Mouse (Mus musculus): ENCODE measurements around the gene Mphosph9.
"Not testable (repeated sequence)": the region's sequence is repeated elsewhere in the genome, so short reads cannot be mapped to it uniquely, and the experiment has no call there.

Mphosph9 gene

DNA sequence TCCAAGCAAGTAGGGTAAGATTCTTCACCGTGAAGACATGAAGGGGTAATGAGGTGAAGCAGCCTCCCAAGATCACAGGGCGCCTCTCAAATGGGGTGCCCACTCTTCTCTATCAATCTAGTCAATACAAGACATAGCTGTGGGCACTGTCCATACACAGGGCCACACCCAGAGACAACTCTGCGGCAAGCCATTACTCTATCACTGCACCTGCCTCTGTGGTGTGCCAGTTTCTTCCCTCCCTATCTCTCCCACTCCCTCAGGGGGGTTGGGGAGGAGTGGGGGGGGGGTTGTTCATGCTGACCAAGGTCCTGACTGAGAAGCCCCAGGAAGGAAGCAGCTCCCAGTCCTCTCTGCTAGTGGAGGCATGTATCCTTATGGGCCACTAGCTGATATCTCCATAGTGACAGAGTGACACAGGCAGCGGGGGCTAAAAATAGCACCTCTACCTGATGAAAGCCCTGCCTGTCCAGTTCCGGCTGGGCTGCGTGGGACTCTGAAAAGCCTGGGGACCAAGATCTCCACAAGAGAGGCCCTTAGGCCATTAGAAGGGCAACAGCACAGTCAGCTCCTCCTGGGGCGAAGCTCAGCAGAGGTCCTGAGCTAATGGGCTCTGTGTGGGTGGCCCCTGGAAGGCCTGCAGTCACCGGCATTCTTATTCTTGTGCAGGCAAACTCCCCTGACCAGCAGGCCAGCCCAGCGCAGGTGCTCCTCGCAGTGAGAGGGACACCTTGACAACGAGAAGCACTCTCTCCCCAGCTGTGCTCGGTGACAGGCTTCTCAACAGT is 93.7 kb downstream of the Mphosph9 start:
- DNase-seq = no peak

DNA sequence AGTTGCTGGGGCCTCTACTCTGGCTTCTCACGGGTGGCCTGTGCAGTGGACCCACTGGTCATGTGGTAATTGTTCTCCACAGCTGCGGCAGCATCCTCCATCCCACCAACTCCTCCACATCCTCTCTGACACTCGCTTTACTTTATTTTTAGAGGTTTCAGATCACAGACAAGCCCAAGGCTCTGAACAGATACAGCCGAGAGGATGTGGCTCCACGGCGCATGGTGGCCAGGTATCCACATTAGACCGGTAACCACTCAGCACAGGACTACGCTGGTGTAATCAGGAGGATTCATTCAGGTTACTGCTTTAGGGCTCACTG is 94.7 kb downstream of the Mphosph9 start:
- no peak for DNase-seq

DNA sequence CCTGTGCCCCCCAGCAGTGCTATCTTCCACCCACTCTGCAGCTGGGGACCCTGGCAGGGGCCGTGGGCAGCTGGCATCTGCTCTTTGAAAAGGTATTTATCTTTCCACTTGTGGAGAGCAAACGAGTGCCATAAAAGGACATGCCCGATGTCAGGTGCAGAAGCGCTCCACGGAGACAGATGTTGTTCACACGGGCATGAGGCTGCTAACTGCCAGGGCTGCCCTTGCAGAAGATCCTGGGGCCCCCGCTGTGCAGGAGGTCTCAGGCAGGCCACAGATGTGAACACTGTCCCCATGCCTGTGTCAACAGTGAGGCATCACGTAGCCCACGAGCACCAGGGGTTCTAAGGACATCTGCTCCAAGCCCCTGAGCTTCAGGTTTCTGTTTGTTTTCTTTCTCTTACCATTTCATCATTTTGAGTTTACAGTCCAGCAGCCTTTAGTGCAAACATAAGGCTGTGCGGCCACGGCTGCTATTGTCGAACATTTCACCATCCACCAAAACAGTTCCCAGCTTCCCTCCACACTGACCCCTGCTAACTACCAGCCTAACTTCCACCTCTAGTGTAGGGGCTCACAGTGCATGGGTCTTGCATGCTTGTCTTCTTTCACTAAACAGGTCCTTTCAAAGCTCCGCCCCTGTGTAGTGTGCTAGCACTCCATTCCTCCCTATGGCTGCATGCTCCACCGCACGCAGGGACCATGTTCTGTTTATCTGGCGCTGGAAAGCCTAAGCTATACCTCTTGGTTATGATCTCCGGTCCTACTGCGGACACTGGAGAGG is 95.2 kb downstream of the Mphosph9 start:
- no peak for DNase-seq

DNA sequence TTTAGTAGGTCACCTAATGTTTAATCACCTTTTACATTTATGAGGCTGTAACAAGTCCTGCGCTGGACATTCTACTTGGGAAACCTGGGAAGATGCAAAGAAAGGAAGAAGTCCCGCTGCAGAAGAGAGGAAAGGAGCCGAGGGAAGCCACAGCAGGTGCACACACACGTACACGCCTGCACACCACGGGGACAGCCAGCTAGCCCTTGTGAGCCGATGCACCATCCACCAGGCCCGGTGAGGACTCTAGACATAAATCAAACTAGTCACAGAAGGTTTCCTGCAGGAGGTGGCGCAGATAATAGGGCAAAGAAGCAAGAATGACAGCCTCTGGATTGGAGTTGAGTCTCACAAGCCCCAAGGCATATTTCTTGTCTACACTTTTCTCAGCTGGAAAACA is 97.3 kb downstream of the Mphosph9 start:
- no peak for DNase-seq

DNA sequence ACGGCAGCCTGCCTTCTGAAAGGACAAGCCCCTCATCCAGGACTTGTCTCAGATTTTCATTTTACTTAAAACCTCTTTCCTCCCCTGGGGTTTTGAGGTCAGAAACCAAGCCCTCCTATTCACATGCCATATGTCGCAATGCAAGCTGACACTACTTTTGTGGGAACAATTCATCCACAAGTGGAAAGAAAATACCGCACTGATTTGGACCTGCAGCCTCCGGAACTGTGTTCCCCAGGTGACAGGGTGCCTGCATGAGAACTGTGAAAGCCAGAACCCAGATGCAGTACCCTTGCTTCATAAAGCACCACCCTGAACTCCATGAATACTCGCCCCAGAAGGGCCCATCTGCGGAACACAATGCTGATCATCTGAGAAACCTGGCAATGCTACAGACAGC is 100.6 kb downstream of the Mphosph9 start:
- DNase-seq = no peak

DNA sequence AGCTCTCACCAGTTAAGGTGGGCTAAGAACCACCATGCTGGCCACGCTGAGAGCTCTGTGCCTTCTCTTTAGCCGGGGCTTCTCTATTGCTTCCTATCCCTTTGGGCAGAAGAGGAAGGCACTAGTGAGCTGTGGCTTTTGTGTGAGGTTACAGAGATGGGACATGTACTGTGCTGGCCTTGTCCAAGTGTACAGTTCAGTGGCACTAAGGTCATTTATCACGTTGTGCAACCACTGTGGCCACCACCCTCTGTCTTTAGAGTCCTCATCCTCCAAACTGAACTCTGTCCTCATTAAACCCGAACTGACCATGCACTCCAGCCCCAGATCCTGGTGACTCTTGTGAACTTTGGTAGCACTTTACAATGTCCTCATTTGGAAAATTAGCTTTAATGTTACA is 101.3 kb downstream of the Mphosph9 start:
- DNase-seq = peak; percentile 90

DNA sequence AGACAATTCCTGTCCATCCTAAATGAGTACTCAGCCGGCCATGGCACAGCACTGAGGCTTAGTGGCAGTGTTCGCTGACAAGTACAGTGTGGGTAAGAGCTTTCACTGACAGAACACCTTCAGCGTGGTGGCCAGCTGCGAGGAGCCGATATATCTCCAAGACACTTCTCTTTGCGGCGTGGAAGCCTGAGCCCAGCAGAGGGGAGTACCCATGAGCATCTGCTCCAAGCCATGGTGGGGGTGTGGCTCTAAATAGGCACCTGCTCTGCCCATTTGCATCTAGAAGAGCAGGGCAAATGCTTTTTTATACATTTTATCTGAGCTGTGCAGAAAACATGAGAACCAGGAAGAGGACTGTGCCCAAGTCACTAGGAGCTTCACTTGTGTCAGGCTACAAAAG is 101.9 kb downstream of the Mphosph9 start:
- DNase-seq = no peak

DNA sequence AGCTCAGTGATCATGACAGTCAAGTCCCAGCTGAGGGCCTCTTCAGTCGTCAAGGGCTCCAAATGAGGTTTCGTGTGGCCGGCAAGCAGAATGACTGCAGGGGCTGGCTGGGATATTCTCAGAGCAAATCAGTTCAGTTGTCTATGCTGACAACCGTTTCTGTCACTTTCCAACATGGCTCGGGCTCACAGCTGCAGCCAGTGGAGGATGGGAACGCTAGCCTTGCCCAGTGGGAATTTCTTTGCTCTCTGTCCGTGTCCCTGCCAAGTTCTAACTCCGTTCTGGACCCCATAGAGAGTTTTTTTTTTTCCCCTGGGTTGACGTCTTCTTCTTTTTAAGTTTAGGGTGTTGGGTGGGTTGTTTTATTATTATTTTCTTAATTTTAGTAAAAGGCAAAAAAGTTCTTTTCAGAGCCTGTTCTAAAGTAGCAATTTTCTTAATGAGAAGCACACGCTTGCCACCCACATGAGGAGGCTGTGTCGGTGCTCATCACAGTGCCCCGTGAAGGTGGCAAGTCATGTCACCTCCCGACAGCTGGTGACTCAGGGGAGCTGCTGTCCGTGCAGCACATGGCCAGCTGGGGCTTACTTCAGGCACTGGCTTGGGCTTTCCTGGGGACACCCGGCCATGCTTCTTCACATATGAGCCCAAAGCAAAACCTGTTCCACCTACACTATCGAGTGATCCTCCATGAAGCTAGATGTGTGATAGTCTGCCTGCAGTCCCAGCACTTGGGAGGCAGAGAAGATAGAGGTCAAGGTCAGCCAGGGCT is 103.3 kb downstream of the Mphosph9 start:
- DNase-seq = no peak

DNA sequence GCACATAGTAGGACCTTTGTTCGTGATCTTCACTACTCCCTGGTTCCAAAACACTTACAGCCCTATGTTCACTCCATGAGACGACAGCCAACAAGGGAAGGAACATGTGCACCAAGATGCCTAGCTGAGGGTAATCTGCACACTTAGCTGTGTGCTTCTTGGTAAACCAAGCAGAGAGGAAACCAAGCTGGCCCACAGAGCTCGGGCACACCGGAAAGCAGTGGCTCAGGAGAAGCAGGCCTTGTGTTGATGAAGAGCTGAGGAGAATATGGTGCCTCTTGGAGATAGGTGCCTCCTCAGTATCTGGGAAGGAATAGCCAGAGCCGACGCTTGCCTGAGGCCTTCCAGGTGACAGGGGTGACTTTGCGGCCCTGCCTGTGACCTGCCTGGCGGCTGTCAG is 104.2 kb downstream of the Mphosph9 start:
- no peak for DNase-seq

DNA sequence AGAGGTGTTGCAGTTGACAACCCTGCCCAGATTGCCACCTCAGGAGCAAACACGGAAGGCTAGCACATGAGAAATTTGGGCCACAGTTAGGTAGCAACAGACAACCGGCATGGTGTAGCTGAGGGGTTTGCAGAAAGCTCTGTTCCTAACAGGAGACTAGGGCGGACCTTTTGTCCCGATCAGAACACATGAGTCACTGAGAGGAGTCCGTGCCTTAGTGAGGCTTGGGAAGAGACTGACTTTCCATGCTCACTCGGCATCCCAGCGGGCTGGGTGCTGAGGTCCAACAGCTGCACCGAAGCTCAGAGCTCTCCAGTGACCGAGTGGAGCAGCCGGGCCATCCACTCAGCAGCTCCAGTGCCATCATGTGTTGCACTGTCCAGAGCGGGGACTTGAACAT is 105.1 kb downstream of the Mphosph9 start:
- no peak for DNase-seq

DNA sequence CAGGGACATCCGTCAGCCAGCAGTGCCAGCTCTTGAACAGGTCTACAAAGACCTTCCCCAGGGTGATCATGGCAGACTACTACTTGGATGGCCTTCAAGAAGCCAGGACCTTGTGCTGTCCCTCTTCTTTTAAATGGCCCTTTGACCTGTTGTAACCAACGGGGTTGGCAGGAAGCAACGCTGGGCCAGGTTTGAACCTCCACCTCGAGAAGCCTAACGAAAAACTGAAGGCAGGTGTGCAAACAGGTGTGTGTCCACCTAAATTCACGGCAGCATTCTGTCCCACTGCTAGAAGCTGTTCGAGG is 106.1 kb downstream of the Mphosph9 start:
- no peak for DNase-seq

DNA sequence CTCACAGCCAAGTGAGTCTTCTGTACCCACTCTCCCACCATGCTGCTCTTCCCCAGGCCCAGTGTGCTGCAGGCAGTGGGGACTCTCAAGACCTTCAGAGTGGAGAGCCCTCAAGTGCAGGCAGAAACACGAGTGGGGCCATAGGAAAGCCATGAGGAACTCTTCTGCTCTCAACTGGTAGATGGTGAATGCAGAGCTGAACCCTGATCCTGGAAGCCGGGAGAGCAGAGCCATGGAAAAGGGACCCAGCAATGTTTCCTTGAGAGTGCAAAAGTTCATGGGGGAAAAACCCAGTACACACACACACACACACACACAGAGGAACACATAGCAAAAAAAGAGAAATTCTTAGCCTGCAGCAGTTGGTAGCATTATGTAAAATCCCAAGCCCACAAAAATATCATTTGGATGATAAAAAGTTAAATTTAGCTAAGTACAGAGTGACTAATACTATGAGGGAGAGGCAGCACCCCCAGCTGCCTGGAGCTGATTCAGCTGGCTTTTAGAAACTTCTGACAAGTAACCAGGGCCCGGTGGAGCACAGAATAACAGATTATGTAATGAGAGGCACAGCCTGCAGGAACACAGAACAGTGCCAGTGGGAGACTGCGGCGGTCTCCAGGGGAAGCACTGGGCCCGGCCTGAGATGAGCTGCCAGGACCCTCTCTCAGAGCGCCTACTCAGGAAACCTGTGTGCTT is 106.6 kb downstream of the Mphosph9 start:
- DNase-seq = peak; percentile 95

DNA sequence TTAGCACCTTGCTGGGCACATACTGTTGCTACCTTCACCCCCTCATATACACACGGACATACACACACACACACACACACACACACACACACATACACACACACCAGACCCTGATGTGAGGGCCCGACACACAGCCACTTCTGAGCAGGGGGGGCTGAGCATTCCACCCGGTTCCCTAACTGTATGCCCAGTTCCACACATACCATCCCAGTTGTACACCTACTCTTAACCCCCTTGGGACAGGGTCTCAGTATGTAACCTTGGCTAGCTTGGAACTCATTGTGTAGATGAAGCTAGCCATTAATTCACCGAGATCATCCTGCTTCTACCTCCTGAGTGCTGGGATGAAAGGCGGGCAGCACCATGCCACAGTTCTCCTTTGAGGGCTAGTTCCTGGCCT is 107.2 kb downstream of the Mphosph9 start:
- no peak for DNase-seq

DNA sequence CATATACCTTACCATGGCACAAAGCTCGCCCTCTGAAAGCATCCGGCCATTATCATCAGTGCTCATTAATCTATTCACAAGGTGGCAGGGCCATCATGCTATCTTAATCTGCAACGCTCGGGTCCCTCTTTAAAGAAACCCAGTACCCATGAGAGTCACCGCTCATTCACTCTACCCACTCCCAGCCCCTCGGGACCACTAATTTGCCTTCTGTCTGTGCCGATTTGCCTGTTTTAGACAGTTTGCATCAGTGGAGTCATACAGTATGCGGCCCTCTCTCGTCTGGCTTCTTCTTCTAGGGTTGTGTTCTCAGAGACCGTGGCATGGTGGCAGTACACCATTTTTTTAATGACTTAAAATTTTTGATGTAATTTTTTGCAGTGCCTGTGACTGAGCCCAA is 108.3 kb downstream of the Mphosph9 start:
- DNase-seq = no peak

DNA sequence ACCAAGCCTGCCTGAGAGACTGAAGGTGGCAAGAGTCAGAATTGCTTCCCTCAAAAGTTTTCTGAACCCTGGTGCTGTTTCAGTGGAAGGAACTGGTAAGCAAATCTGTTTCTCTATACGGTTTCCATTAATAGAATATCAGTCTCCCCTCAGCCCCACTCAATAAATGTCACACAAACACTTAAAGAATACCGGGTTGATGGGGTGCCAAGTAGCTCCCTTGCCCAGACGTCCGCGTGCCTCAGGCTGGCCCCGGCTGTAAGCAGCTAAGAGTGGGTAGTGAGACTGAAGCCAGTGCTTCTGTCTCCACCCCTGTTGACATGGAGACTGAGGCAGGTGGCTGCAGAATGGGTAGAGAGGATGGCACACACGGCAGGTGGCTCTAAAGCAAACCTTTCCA is 108.8 kb downstream of the Mphosph9 start:
- DNase-seq = no peak

DNA sequence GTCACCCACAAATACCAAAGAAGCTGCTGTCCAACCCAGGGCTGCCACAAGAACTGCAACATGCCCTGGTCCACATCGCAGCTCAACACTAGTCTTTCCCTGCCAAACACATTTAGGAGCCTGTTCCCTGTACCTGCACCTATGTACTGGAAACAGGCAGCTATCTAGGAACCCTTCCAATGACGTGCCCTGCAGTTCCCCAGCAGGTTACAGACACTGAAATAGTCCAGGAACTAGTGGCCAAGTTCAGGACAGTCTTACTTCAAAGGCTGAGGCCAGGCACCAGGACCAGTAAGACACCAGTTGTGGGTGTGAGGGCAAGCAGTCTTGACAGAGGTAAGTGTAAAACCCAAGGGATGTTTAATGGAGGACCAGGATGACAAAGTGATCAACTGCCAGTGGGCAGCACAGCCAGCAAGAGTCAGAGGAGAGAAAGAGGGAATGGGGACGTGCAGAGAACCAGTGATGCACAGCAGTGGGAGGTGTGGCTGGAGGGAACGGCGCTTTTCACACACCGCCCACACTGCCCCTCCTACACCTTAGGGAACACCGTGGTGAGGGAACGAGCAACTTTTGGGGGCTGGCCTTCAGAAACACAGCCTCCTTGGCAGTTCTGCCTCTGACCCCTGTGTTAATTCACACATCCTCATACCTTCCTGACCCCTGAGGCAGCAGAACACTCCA is 110.1 kb downstream of the Mphosph9 start:
- no peak for DNase-seq

DNA sequence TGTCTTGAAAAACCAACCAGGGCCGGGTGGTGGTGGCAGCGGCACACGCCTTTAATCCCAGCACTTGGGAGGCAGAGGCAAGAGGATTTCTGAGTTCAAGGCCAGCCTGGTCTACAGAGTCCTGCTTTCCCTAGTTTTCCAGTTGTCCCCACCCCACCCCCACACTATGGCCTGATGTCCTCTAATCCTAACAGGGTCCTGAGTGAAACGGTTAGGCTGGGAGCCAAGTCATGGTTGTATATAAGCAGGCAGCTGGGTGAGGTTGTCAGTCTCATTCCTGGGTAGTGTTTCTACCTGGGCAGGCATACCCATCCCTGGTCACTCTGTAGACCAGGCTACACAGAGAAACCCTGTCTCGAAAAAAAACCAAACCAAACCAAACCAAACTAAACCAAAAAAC is 110.7 kb downstream of the Mphosph9 start:
- not testable (repeated sequence) for DNase-seq

DNA sequence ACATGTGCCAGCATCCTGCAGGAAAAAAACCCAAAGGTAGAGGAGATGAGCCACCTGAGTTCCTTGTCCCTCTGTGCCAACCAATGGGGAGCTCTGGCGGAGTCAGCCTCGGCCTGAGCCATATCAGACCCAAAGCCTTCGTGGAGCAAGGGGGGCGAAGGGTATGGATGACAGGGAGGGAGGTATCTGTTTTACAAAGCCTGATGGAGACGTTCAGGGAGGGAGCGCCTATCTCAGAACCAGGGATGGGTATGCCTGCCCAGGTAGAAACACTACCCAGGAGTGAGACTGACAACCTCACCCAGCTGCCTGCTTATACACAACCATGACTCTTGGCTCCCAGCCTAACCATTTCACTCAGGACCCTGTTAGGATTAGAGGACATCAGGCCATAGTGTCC is 111.4 kb downstream of the Mphosph9 start:
- DNase-seq = no peak

DNA sequence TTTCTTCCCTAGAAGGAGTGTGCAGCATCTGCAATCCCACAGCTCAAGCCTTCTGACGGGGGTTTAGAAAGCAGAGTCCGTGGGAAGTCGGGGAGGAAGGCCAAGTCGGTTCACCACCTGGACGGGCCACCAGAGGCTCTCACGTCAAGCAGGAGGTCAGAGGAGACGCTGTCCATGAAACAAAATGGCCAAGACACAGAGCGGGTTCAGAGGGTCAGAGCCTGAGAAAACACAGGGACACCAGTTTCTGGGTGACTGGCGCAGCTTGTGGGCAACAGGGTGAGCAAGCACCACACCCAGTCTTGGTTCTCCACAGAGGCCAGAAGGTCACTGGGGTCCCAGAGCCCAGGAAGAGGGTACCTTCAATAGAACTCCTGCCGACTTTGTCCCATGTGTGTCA is 112.1 kb downstream of the Mphosph9 start:
- DNase-seq = no peak

DNA sequence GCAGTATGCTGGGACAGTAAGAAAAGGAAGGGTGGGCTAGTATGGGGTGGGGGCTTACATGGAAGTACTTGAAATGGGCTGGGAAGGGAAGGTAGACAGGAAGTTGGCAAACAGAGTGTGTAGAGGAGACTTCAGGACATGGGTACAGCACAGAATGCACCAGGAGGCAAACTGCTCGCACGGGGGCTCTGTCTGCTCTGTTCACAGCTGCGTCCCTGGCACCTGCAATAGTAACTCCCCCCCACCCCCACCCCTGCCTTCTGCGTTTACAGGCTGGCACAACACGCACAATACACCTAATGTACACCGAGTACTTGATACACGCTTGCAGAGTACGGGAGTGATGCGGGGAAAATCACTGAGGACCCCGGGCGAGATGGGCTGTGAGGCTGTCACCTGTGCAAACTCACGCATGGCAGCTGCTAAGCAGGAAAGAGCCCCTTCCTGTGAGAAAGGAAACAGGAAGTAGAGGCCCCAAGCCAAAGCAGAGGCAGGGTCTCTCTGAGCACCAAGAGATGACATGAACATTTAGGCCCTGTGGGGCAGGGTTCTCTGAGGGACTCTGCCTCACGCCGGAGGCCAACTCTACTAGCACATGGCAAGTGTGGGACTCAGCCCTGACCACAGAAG is 113.1 kb downstream of the Mphosph9 start:
- no peak for DNase-seq

DNA sequence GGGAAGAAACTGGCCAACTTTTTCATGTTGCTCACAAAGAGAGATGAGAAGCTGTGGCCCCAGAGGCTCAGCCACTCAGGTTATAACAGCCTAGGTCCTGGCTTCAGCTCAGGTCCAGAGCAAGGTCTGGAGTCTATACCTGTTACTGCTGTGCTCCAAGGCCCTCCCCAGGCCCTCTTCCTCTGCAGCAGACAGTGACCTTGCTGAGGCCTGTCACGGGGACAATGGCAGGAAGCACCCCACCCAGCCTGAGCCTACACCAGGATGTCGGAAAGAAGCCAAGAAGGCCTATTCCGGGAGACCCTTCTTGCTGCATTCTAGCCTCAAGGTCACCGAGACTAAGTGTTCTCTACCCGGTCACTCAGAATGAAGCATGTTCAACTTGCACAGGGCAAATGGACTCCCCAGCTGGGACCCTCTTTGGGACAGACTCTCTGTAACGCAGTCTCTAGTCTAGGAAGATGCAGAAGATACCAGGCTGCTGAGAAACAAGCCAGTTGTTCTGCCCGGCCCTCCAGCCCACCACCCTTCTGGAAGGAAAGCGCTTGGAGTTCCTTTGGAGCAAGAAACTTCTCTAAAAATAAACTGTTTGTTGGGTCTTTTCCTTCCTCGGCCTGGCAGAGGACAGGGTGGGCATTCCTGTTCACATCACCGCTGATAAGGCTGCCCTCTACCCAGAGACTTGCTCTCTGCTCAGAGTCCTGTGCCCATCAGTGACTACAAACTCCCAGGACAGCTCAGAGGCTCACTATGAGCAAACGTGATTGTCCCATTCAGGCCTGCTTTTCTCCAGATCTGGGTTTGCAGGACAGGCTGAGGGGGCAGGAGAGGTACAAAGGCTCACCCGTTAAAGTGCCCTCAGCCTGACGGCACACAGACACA is 113.9 kb downstream of the Mphosph9 start:
- peak; percentile 82 for DNase-seq
